Mouse (Mus musculus): ENCODE data around the gene Cd6.

The Cd6 gene

GRCm38 (mm10) chr19:10839010-10839892 lies 9.4 kb upstream of the Cd6 start, which contains the start of gene Slc15a3:
Gene Slc15a3, plus strand, starts transcription at chr19:10839727.
- DNase-seq (ENCODE audit: low read depth in 1 of 2, low spot score in 2 of 2), result no peak

GRCm38 (mm10) chr19:10835671-10836070 lies 5.8 kb upstream of the Cd6 start:
- no peak for DNase-seq (ENCODE audit: low read depth in 1 of 2, low spot score in 2 of 2)

GRCm38 (mm10) chr19:10833611-10834010 lies 3.8 kb upstream of the Cd6 start:
- no peak for DNase-seq (ENCODE audit: low read depth in 1 of 2, low spot score in 2 of 2)

GRCm38 (mm10) chr19:10832030-10832429 lies 2.2 kb upstream of the Cd6 start:
- DNase-seq (ENCODE audit: low read depth in 1 of 2, low spot score in 2 of 2), result no peak

- DNase-seq (ENCODE audit: low read depth in 1 of 2, low spot score in 2 of 2), result peak in 1 of 2 experiments; percentile 65
These were observed 1.6 kb upstream of the Cd6 start for GRCm38 (mm10) chr19:10831424-10831823.

- DNase-seq (ENCODE audit: low read depth in 1 of 2, low spot score in 2 of 2), result no peak
These were observed 1.5 kb downstream of the Cd6 start for GRCm38 (mm10) chr19:10828321-10828720.

- DNase-seq (ENCODE audit: low read depth in 1 of 2, low spot score in 2 of 2), result no peak
These were observed 5.8 kb downstream of the Cd6 start for GRCm38 (mm10) chr19:10824061-10824460.

GRCm38 (mm10) chr19:10822534-10822933 lies 7.3 kb downstream of the Cd6 start:
- DNase-seq (ENCODE audit: low read depth in 1 of 2, low spot score in 2 of 2), result no peak

- DNase-seq (ENCODE audit: low read depth in 1 of 2, low spot score in 2 of 2), result no peak
These were observed 8.5 kb downstream of the Cd6 start for GRCm38 (mm10) chr19:10821319-10821718.

GRCm38 (mm10) chr19:10818217-10818946 lies 11.5 kb downstream of the Cd6 start:
- no peak for DNase-seq (ENCODE audit: low read depth in 1 of 2, low spot score in 2 of 2)

GRCm38 (mm10) chr19:10816462-10816861 lies 13.4 kb downstream of the Cd6 start:
- DNase-seq (ENCODE audit: low read depth in 1 of 2, low spot score in 2 of 2), result no peak

GRCm38 (mm10) chr19:10815871-10816270 lies 14.0 kb downstream of the Cd6 start:
- no peak for DNase-seq (ENCODE audit: low read depth in 1 of 2, low spot score in 2 of 2)

- DNase-seq (ENCODE audit: low read depth in 1 of 2, low spot score in 2 of 2), result no peak
These were observed 16.0 kb downstream of the Cd6 start for GRCm38 (mm10) chr19:10813905-10814304.

- DNase-seq (ENCODE audit: low read depth in 1 of 2, low spot score in 2 of 2), result no peak
These were observed 16.8 kb downstream of the Cd6 start for GRCm38 (mm10) chr19:10813039-10813438.

GRCm38 (mm10) chr19:10811471-10811870 lies 18.4 kb downstream of the Cd6 start:
- no peak for DNase-seq (ENCODE audit: low read depth in 1 of 2, low spot score in 2 of 2)

- no peak for DNase-seq (ENCODE audit: low read depth in 1 of 2, low spot score in 2 of 2)
These were observed 19.7 kb downstream of the Cd6 start for GRCm38 (mm10) chr19:10810176-10810492.

GRCm38 (mm10) chr19:10809428-10810175 lies 20.3 kb downstream of the Cd6 start:
- DNase-seq (ENCODE audit: low read depth in 1 of 2, low spot score in 2 of 2), result no peak

GRCm38 (mm10) chr19:10808524-10809233 lies 21.2 kb downstream of the Cd6 start:
- DNase-seq (ENCODE audit: low read depth in 1 of 2, low spot score in 2 of 2), result no peak

GRCm38 (mm10) chr19:10805661-10806285 lies 24.1 kb downstream of the Cd6 start:
- DNase-seq (ENCODE audit: low read depth in 1 of 2, low spot score in 2 of 2), result no peak

GRCm38 (mm10) chr19:10804850-10805660 lies 24.8 kb downstream of the Cd6 start:
- no peak for DNase-seq (ENCODE audit: low read depth in 1 of 2, low spot score in 2 of 2)

All from monocyte, adult 2 months (primary cell).